Mouse (Mus musculus) megakaryocyte, adult 5-6 weeks (primary cell): ENCODE measurements at regions not wholly inside any gene's neighbourhood (a gene's known extent, or its start where the extent isn't known, plus 50 kb on each side); places are given as distances from the start of the nearest gene placed in this dataset.
"Not testable (repeated sequence)": the region's sequence is repeated elsewhere in the genome, so short reads cannot be mapped to it uniquely, and the experiment has no call there.

ENCODE experiments used
- ATAC-seq: 2 replicates; pipeline ENCODE4 v1.8.0; 2016; ENCODE audit warnings: mild to moderate bottlenecking, inconsistent platforms; ENCODE audit not compliant: poor library complexity, severe bottlenecking

GRCm38 (mm10) chr1:43302657-43303056, 105.9 kb upstream of the Fhl2 start:
- no peak for ATAC-seq

- no peak for ATAC-seq
These were observed 108.8 kb upstream of the Fhl2 start for GRCm38 (mm10) chr1:43305349-43306278.

- no peak for ATAC-seq
These were observed 114.2 kb upstream of the Fhl2 start for GRCm38 (mm10) chr1:43310711-43311695.

- ATAC-seq, result not testable (repeated sequence)
These were observed 119.5 kb upstream of the Fhl2 start for GRCm38 (mm10) chr1:43316331-43316730.

DNA sequence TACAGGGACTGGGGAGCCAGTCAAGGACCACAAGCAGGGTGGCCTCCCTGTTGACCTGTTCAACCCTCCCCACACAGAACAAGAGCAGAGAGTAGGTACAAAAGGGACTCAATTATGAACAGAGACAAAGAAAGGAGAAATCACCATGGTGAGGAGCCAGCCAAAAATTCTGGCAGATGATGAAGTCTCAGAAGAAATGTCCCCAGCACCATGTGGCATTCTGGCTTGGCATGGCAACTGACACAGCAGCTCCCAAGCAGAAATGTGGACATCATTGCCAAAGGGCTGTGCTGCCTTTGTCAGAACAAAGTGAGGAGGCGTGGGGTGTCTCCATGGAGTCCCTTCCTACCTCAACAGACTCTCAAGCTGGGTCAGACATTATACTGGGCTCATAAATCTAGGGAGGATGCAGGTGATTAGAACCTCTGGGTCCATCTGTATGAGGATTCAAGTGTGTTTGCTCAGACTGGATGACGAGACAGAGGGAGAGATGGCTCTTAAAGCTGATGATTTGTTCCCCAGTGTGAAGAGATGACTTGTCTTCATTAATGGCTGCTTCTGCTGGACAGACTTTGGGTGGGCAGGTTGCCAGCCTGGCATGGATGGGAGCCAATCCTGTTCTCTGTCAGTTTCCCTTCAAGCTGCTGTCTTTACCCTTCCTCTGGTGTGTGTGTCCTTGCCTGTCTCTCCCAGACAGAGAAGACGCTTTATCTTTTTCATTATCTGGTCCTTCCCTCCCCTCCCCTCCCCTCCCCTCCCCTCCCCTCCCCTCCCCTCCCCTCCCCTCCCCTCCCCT, 120.5 kb upstream of the Fhl2 start:
- no peak for ATAC-seq

DNA sequence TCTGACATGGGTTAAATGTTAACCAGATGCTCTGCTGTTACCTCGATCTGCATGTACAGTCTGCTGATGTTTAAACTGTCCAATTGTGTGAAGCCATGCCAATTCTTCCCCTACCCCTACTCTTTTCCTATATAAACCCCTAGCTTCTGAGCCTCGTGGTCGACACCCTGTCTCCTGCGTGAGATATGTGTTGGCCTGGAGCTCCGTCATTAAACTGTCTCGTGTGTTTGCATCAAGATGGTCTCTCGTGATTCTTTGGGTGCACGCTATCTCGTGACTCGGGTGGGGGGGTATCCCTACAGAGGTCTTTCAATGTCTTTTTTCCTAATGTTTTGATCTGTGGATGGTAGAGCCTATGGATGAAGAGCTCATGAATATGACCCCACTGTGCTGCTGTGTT, 110.9 kb upstream of the Nck2 start:
- ATAC-seq, result not testable (repeated sequence)

- ATAC-seq, result no peak
These were observed 107.1 kb upstream of the Nck2 start for GRCm38 (mm10) chr1:43337168-43337784.

GRCm38 (mm10) chr1:43338096-43338915, 106.1 kb upstream of the Nck2 start:
- ATAC-seq, result no peak

DNA sequence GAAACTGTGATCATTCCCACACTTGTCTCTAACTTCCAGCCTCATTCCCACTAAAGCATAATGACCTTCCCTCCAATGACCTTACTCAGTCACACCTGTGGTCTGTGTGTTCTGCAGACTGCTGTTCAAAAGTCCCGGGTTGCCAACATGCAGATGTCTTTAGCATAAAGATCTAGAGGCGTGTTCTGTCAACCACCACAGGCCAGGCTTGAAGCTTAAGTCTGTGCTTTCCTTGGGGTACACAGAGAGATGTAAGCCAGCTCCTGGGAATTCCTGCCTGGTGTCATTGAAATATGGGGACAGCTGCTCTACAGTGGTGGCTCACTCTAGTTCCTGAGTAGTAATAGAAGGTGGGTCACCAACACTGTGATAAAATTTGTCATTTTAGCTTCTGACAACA, 101.5 kb upstream of the Nck2 start:
- no peak for ATAC-seq

- ATAC-seq, result no peak
These were observed 101.0 kb upstream of the Nck2 start for GRCm38 (mm10) chr1:43343410-43343809.

GRCm38 (mm10) chr1:43344001-43344400, 100.4 kb upstream of the Nck2 start:
- no peak for ATAC-seq

DNA sequence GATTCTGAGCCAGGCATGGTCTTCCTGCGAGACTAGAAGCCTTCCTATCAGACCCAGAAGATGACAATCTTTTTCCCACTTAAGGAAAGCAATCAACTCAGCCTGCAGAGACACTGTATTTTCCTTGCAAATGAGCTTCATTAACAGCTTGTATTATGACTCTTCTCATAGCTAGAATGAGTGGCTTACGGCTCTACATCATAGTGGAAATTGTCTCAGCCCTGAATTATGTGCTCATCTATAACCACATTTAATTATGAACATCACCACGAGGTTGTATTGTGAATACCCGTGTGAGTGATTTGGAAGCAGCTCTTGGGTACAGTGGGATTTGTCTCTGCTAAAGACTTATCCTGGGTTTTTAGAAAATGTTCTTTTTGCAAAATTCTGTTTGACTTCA, 97.2 kb upstream of the Nck2 start:
- no peak for ATAC-seq

DNA sequence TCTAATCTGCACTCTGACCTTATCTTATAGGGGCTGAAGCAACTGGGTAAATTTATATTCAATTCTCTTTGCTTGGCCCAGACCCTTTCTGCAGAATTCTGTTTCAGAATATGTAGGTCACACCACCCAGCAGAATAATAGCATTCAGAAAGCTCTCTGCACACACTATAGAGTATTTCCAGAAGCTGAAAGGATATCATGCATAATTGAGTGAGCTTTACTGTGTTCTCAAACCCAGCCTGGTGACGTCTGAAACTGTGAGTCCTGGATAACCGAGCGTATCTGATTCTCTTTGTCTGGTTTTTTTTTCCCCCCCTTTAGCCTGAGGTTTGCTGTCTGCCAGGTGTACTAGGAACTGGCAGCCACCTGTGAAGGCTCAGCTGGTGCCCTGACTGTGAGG, 94.4 kb upstream of the Nck2 start:
- no peak for ATAC-seq

GRCm38 (mm10) chr1:43358191-43358590, 86.2 kb upstream of the Nck2 start:
- ATAC-seq, result no peak

- no peak for ATAC-seq
These were observed 84.7 kb upstream of the Nck2 start for GRCm38 (mm10) chr1:43359662-43360061.

- ATAC-seq, result no peak
These were observed 84.1 kb upstream of the Nck2 start for GRCm38 (mm10) chr1:43360291-43360690.

DNA sequence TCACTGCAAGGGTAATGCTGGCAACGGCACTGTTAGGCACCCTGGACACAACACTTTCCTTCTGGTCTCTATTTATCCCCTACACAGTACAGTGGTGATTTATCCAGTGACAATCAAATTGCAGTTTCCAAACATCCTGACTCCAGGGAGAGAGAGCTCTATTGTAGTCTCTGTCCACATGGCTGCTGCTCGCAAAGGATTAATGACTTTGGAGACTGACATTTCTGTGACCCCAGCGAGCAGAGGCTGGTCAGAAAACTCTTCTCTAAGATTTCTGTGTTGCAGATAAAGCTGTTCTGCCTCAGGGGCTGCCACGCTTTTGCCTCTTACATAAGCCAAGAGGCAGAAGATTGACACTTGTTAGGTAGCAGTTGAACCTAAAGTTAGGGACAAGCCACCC, 83.6 kb upstream of the Nck2 start:
- ATAC-seq, result no peak

DNA sequence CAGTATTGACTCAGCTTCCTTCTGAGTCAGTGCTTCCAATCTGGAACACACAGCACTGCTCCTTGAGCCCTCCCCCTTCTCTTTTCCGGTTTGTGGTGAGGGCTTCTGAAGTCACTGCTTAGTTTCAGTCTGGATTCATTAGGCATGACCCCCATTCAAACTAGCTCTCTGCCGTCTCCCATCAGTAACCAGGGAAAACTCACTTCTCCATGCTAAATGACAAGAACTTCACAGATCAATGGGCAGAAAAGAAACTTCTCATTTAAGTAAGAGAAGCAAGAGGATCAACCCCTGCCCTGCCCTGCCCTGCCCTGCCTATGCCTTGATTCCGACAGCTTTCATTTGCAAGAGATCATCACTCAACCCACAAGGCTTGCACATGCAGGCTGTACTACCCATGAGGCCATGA, 82.9 kb upstream of the Nck2 start:
- ATAC-seq, result no peak

DNA sequence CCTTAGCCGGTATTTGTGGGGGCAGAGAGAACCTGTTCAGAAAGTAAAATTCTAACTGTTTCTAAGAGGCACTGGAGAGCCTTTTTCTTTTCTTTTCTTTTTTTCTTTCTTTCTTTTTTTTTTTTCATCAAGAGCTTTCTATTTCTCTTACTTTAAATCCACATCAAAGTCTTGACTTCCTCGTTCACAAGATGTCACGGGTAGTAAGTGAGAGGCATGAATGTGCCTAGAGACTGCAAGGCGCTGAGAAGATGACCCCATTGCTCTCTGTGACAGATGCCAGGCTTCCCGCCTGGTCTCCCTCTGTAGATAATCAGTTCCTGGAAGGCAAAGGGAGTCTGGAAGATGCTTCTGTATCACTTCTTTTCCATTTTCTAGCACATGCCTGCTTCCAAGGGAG, 82.2 kb upstream of the Nck2 start:
- ATAC-seq, result no peak
